Mouse (Mus musculus): ENCODE results near the gene Gdpd4.

DNA sequence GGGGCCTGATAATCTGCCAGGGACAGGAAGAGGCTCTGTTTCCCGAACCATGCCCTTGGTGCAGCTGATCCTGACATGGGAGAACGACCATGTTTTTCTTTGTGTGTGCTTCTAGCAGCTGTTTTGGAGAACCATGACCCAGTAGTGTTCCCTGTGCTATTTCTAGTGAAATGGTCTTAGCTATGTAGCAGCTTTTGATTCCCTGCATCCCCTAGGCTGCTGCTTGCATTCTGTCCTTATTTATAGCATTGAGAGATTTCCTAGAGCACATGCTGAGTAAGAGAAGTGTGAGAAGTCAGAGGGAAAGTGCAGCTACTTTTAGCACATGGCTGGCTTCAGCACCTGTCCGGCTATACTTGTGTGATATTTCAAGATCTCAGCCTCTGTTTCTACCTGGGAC, 8.1 kb upstream of the Gdpd4 start:
- TF ChIP-seq CTCF (IDR thresholded peaks at IDR 0.05; ENCODE audit: low read depth) (no peak), EP300 (IDR thresholded peaks at IDR 0.05; ENCODE audit: low read depth) (no peak)
